Mouse (Mus musculus) kidney, embryonic 16.5 days (tissue): ENCODE results near the gene Fat3. TPM values are rescaled to one million over a fixed set of nuclear protein-coding genes. Genes with fewer than 3 reads are reported as not detected.

Experiments used
- ATAC-seq: fragments of 200-750 bp; cut with Nextera tagmentation; 2 replicates; pipeline ENCODE4 v1.8.0; 2017; ENCODE audit warnings: moderate TSS enrichment; ENCODE audit not compliant: low FRiP score, low TSS enrichment
- H3K27ac ChIP-seq: fragments of 300-500 bp; sonication (generic); 2 replicates; pipeline ENCODE4 v1.5.1; 2014; ENCODE audit warnings: low read length
- H3K27me3 ChIP-seq: fragments of 300-500 bp; sonication (generic); 2 replicates; pipeline ENCODE4 v1.6.1; 2014; ENCODE audit warnings: low read length, control low read depth, mixed read lengths; ENCODE audit not compliant: insufficient read depth
- H3K36me3 ChIP-seq: fragments of 300-500 bp; sonication (generic); 2 replicates; pipeline ENCODE4 v1.6.1; 2014; ENCODE audit warnings: low read length, control low read depth, mixed read lengths; ENCODE audit not compliant: insufficient read depth
- H3K4me1 ChIP-seq: fragments of 300-500 bp; sonication (generic); 2 replicates; pipeline ENCODE4 v1.6.1; 2014; ENCODE audit warnings: low read length, control low read depth, mixed read lengths; ENCODE audit not compliant: insufficient read depth
- H3K4me2 ChIP-seq: fragments of 300-500 bp; sonication (generic); replicated peaks from 2 replicates; pipeline ENCODE4 v1.6.1; 2014; ENCODE audit warnings: low read depth, low read length
- H3K4me3 ChIP-seq: fragments of 300-500 bp; sonication (generic); 2 replicates; pipeline ENCODE4 v1.5.1; 2014; ENCODE audit warnings: mild to moderate bottlenecking, low read length
- H3K9ac ChIP-seq: fragments of 300-500 bp; sonication (generic); replicated peaks from 2 replicates; pipeline ENCODE4 v1.6.1; 2014; ENCODE audit warnings: low read length
- H3K9me3 ChIP-seq: fragments of 300-500 bp; sonication (generic); 2 replicates; pipeline ENCODE4 v1.6.1; 2016; ENCODE audit warnings: low read length, control low read depth
- WGBS: fragments of 180-500 bp; shearing (Covaris S2); extraction: QIAGEN DNeasy Blood & Tissue Kit; methylation state at CpG from one replicate; pipeline ENCODE4 v1.1.7; 2014; 5-methylcytosine and 5-hydroxymethylcytosine counted together
- polyA plus RNA-seq: library from polyadenylated mRNA; unstranded; fragments of >200 nt; fragmentation: Nextera tagmentation; extraction: Ambion mirVana; gene quantifications from 2 replicates; pipeline ENCODE4 v1.2.1, GENCODE M21; 2015

Gene Fat3
- polyA plus RNA-seq, 1 experiment from 2014 or later = 3.3 TPM

DNA sequence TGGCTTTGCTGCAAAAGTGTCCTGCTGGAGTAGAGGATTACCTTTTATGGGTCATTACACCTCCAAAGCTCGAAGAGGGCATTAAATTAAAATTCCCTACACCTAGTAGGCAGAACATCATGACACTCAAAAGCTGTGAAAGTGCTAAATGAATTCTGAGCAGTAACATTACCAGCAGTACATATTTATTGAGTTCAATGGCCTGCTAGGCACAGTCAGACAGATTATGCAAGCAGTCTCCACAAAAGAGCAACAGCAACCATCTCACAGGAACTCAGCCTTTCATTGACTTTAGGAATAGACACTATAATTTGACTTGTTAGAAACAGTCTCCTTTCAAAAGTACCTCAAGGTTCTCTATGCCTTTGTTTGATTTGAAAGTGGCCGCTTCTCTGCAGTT is 426.4 kb downstream of the Fat3 start:
- no peaks in the 10 kb centered on the region for H3K36me3 ChIP-seq
- H3K27me3 ChIP-seq = no peaks in the 10 kb centered on the region
- ATAC-seq = no peak
- no peak overlapping the region for H3K4me2 ChIP-seq
- no peak overlapping the region for H3K4me3 ChIP-seq
- H3K9ac ChIP-seq = no peak overlapping the region
- WGBS = 63% methylated on average over 2 of the region's 2 CpGs
- H3K4me1 ChIP-seq = no peaks in the 10 kb centered on the region
- H3K9me3 ChIP-seq = no peaks in the 10 kb centered on the region
- H3K27ac ChIP-seq = no peak overlapping the region

DNA sequence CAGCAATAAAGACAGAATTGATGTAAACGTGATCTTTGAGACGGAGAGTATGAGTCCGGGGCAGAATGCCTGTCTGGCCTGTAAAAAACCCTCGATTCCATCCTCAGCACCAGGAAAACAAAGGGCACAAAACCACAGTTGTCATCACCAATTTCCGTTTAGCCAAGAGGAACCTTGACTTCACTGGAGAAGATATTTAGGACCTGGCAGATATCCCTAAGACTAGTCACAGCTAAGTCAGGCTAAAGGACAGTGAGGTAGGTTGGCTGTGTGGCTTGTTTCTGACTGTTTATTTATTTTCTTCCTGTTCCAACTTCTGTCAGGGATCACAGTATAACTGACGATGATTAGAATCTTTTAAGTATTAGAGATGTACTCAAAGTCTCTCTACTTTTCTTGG is 427.0 kb downstream of the Fat3 start:
- H3K9me3 ChIP-seq = no peaks in the 10 kb centered on the region
- H3K27me3 ChIP-seq = no peaks in the 10 kb centered on the region
- no peak for ATAC-seq
- WGBS = 74% methylated on average over 6 of the region's 6 CpGs
- no peak overlapping the region for H3K4me3 ChIP-seq
- no peak overlapping the region for H3K9ac ChIP-seq
- no peaks in the 10 kb centered on the region for H3K4me1 ChIP-seq
- H3K27ac ChIP-seq = no peak overlapping the region
- H3K36me3 ChIP-seq = no peaks in the 10 kb centered on the region
- H3K4me2 ChIP-seq = no peak overlapping the region

GRCm38 (mm10) chr9:16063447-16063846 is 437.6 kb downstream of the Fat3 start:
- H3K27me3 ChIP-seq = no peaks in the 10 kb centered on the region
- H3K4me3 ChIP-seq = no peak overlapping the region
- no peaks in the 10 kb centered on the region for H3K36me3 ChIP-seq
- H3K9me3 ChIP-seq = no peaks in the 10 kb centered on the region
- H3K27ac ChIP-seq = no peak overlapping the region
- H3K4me1 ChIP-seq = no peaks in the 10 kb centered on the region
- 81% methylated on average over 4 of the region's 4 CpGs for WGBS
- no peak for ATAC-seq
- H3K9ac ChIP-seq = no peak overlapping the region
- no peak overlapping the region for H3K4me2 ChIP-seq

- H3K9me3 ChIP-seq = no peaks in the 10 kb centered on the region
- H3K4me3 ChIP-seq = no peak overlapping the region
- H3K4me2 ChIP-seq = no peak overlapping the region
- no peak overlapping the region for H3K9ac ChIP-seq
- ATAC-seq = no peak
- H3K4me1 ChIP-seq = no peaks in the 10 kb centered on the region
- H3K27me3 ChIP-seq = no peaks in the 10 kb centered on the region
- H3K36me3 ChIP-seq = no peaks in the 10 kb centered on the region
- H3K27ac ChIP-seq = no peak overlapping the region
Measured at GRCm38 (mm10) chr9:16062472-16062871, 438.6 kb downstream of the Fat3 start.

- 79% methylated on average over 2 of the region's 2 CpGs for WGBS
- ATAC-seq = no peak
- Histone ChIP-seq H3K9ac (no peak overlapping the region), H3K27ac (no peak overlapping the region), H3K4me3 (no peak overlapping the region), H3K9me3 (no peaks in the 10 kb centered on the region), H3K4me1 (no peaks in the 10 kb centered on the region), H3K4me2 (no peak overlapping the region), H3K36me3 (no peaks in the 10 kb centered on the region), H3K27me3 (no peaks in the 10 kb centered on the region)
Measured at GRCm38 (mm10) chr9:16046686-16047085, 454.4 kb downstream of the Fat3 start.

DNA sequence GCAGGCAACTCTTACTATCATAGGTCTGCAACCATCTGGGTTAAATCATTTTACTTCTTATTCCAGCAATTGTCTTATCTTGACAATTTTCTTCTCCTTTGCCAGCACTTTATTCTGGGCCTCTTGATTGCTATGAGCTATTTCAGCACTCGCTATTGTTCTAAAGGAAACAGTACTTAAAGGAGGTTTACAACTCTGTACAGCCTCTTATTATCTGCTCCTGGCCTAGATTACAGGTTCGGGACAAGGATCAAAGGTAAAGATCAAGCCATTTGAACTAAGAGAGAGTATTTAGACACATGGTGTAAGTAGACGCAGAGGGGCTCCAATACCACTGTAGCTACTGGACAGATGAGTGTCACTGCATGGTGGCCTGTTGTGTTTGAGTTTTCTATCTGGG is 463.7 kb downstream of the Fat3 start:
- Histone ChIP-seq H3K4me2 (no peak overlapping the region), H3K9me3 (no peaks in the 10 kb centered on the region), H3K36me3 (no peaks in the 10 kb centered on the region), H3K27ac (no peak overlapping the region), H3K9ac (no peak overlapping the region), H3K4me1 (no peaks in the 10 kb centered on the region), H3K27me3 (no peaks in the 10 kb centered on the region), H3K4me3 (no peak overlapping the region)
- WGBS = 42% methylated on average over 3 of the region's 3 CpGs
- no peak for ATAC-seq

DNA sequence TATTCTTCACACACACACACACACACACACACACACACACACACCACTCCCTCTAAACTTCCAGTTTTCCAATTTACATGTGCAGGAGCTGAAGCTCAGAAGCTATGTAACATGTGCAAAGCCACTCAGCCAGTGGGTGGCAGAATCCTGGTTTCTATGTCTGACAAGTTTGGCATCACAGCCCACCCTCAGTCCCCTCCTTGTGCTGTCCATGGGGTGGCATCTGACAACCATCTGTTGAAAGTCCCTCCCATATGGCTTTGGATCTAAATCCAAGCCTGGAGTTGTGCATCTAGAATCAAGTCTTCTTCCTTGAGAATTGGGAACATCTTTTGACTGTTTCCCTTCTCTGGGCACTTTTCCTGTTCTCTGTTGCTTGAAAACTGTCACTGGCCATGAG is 464.7 kb downstream of the Fat3 start:
- Histone ChIP-seq H3K4me3 (no peak overlapping the region), H3K9ac (no peak overlapping the region), H3K27ac (no peak overlapping the region), H3K4me2 (no peak overlapping the region), H3K27me3 (no peaks in the 10 kb centered on the region), H3K4me1 (no peaks in the 10 kb centered on the region), H3K36me3 (no peaks in the 10 kb centered on the region), H3K9me3 (no peaks in the 10 kb centered on the region)
- no peak for ATAC-seq

- Histone ChIP-seq H3K27me3 (no peaks in the 10 kb centered on the region), H3K4me1 (peaks cover 11% of the 10 kb centered on the region; the same call in 1 of the 2 replicates), H3K36me3 (no peaks in the 10 kb centered on the region), H3K27ac (no peak overlapping the region), H3K4me2 (no peak overlapping the region), H3K4me3 (no peak overlapping the region), H3K9ac (no peak overlapping the region), H3K9me3 (no peaks in the 10 kb centered on the region)
- peak; percentile 44; the same call in 1 of the 2 replicates for ATAC-seq
- WGBS = 43% methylated on average over 11 of the region's 11 CpGs
Measured at GRCm38 (mm10) chr9:16029715-16030285, 471.3 kb downstream of the Fat3 start.

DNA sequence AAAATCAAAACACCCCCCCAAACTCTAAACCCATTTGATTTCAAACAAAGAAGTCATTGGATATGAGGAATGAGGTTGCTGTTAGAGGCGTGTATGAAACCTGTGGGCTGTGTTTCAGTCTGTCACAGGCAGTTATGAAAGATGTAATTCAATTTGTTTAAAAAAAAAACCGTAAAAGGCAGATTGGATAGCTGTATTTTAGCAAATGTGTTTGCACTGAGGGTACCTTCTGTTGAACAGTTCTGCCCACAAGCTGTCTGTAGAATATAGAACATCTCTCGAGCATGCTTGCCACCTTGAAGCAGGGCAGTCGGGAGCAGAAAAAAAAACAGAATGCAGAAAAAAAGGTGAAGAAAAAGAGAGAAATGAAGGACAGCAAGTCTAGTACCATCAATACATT is 472.0 kb downstream of the Fat3 start:
- peaks cover 11% of the 10 kb centered on the region; the same call in 1 of the 2 replicates for H3K4me1 ChIP-seq
- ATAC-seq = no peak
- no peaks in the 10 kb centered on the region for H3K36me3 ChIP-seq
- H3K27ac ChIP-seq = no peak overlapping the region; the same call in 1 of the 2 replicates
- no peak overlapping the region for H3K9ac ChIP-seq
- no peak overlapping the region for H3K4me3 ChIP-seq
- no peaks in the 10 kb centered on the region for H3K9me3 ChIP-seq
- H3K4me2 ChIP-seq = no peak overlapping the region
- H3K27me3 ChIP-seq = no peaks in the 10 kb centered on the region
- 58% methylated on average over 4 of the region's 4 CpGs for WGBS

DNA sequence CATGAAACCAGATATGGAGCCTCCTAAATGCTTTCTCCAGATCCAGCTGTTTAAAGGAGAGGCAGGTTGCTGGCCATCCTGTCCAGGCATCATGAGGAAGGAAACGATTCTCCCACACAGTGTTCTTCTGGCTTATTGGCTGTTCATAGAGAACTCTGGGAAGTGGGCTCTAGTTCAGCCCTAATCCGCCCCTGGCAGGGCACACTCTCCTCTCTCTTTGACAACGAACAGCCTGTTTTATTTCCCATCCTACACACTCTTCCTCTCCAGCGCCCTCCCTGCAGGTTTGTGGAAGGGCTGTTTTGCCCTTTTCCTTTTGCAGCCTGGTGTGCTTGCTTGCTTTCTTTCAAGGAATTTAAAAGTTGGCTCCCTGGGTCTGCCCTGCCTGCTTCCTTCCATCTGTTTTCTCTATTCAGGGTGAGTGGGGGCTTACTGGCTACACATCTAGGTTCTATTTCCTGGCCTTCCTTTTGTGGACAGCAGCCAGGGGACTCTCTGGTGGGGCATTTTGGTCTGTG is 472.6 kb downstream of the Fat3 start:
- Histone ChIP-seq H3K9me3 (no peaks in the 10 kb centered on the region), H3K4me3 (no peak overlapping the region), H3K9ac (no peak overlapping the region), H3K4me1 (peaks cover 11% of the 10 kb centered on the region; the same call in 1 of the 2 replicates), H3K36me3 (no peaks in the 10 kb centered on the region), H3K27ac (peak overlapping the region; percentile 44), H3K4me2 (no peak overlapping the region), H3K27me3 (no peaks in the 10 kb centered on the region)
- 22% methylated on average over 4 of the region's 4 CpGs for WGBS
- peak; percentile 73; the same call in 1 of the 2 replicates for ATAC-seq
